Mouse (Mus musculus) kidney, postnatal 25 days (tissue): ENCODE results near the gene Zfp704.

Experiments used
- DNase-seq, 2 experiments: peaks; one replicate each; pipeline ENCODE4 v3.0.0; 2021; ENCODE audit warnings: mixed read lengths in 2 of 2

The Zfp704 gene

DNA sequence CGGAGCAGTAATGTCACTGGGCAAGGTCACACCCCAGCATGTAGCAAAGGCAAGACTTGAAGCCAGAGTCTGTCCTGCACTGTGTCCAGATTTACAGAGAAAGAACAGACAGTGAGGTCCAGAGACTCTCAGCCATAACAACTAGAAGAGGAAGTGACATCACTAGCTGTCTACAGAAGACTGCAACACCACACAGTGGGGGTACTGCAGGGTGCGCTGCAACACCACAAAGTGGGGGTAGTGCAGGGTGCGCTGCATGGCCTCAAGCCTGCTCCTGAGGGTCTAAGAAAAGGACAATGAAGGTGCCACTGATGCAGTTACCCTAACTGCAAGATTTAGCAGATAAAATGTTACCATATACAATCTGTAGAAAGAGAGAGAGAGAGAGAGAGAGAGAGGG, 11.8 kb downstream of the Zfp704 start:
- DNase-seq = no peak

DNA sequence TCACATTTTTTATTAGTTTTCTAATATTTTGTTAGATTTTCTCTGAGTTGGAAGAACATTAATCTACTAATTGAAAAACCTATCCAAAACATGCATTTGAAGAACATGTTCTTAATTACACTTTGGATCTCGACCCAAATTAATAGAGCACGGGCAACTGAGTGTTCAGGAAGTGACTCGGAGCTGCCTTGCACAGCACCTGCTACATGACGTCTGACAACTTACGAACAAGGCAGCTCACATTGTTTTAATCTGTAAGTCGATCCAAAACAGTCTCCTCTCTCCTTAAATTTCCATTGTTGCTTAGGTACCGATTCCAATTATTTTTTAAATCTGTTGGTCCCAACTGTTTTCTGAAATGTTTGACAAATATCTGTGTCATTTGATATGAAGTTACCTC, 15.4 kb downstream of the Zfp704 start:
- no peak for DNase-seq

GRCm38 (mm10) chr3:9593832-9594231, 16.1 kb downstream of the Zfp704 start:
- DNase-seq = peak; percentile 56 to 61

DNA sequence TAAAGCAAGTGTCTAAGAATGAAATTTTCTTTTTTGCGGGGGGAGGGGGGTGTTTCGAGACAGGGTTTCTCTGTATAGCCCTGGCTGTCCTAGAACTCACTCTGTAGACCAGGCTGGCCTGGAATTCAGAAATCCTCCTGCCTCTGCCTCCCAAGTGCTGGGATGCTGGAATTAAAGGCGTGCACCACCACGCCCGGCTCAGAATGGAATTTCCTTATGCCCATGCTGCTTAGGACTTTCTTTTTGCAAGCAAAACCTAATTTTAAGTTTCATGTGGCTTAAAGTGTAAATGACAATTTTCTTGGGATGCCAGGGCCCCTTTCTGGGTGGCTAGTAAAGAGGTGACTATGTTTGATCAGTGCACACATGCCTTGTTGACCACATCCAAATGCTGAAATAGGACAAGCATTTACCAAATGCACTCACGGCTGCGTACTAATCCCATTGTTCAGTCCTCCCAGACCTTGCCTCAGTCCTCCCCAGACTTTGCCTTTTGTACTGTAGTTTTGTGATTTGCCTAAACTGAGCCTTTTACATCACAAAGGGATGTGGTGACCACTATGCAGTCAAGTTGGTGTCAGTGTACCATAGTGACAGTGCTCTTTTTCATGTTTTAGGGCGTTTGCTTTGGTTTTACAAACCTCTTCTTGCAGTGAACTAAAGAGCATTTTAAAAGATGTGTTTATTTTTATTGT, 18.3 kb downstream of the Zfp704 start:
- DNase-seq = no peak

DNA sequence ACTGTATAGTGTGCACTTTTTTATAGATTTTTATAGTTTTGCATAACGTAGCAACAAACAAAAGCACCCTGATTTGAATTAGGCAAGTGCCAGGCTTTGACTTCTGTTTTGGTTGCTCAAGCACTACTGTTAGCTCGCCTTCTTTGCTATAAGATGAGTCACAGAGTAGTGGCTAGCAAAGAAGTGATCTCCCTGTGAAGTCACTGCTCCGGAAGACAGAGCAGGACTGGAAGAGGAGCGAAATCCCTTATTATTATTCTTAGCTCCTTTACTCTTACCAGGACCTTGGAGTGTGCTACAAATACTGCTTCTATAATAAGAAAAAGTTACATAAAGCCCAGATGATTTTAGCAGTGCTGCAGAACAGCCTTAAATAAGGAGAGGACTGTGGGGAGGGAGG, 21.2 kb downstream of the Zfp704 start:
- DNase-seq = no peak

DNA sequence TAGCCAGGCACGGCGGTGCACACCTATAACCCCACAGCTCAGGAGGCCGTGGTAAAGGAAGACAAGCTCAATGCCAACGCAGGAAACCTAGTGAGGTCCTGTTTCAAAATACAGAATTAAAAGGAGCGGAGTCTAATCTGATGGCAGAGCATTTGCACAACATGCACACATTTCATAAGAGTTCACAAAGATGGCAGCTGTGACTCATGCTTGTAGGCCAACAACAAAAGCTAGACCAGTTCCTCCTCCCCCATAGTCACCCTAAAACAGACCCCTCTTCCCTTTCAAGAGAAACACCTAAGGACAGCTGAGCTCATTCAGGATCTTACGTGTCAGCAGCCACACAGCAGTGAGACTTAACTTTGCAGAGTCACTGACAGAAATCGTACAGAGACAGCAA, 22.6 kb downstream of the Zfp704 start:
- DNase-seq = no peak

- no peak for DNase-seq
Observed at GRCm38 (mm10) chr3:9583516-9583915, 26.4 kb downstream of the Zfp704 start.

GRCm38 (mm10) chr3:9580952-9581798, 28.7 kb downstream of the Zfp704 start:
- no peak for DNase-seq

DNA sequence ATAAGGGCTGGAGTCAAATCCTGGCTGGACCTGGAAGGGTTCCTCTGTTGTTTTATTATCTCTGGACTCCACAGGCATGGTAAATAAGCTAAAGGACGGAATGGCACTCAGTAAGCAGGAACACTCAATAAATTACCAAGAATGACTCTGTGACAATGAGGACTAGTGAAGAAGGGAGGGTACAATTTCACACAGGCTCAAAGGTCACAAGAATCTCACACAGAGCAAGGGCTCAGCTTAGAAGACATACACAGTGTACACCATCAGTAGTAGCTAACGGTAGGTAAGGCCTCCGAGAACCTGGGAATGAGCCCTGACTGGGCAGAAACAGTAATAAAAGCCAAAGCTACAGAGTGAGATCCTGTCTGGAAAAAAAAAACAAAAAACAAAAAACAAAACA, 29.8 kb downstream of the Zfp704 start:
- DNase-seq = no peak

GRCm38 (mm10) chr3:9579028-9579643, 30.7 kb downstream of the Zfp704 start:
- no peak for DNase-seq

DNA sequence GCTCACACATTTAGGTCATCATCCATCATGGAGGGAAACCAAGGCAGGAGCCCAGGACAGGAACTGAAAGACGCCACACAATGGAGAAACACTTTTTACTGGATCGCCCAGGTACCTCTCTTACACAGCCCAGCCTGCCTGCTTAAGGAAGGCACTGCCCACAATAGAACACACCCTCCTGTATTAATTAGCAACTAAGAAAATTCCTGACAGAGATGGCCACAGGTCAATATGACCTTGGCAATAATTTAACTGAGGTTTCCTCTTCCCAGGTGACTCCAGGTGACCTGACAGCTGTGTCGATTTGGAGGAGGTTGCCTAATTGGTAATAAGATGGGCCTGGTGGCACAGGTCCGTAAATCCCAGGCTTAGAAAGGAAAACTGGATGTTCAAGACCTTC, 33.0 kb downstream of the Zfp704 start:
- DNase-seq = peak; percentile 24 to 62

DNA sequence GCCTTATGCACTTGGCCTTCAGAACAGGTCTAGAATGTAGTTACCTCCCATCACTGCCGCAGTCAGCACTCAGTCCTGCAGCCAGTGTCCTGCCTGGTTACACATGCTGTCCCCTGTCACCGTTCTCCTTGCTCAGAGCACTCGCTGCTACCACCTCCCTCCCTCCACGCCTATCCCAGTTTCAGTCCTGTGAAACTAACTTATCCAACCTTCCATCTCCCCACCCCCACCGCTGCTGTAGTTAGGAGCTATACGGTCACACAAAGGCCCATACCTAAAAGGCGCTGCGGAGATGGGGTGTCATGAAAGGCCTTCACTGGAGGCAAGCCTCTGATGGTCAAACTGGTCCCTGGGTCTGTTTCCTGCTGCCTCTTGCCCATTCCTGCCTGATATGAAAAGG, 35.6 kb downstream of the Zfp704 start:
- no peak for DNase-seq

DNA sequence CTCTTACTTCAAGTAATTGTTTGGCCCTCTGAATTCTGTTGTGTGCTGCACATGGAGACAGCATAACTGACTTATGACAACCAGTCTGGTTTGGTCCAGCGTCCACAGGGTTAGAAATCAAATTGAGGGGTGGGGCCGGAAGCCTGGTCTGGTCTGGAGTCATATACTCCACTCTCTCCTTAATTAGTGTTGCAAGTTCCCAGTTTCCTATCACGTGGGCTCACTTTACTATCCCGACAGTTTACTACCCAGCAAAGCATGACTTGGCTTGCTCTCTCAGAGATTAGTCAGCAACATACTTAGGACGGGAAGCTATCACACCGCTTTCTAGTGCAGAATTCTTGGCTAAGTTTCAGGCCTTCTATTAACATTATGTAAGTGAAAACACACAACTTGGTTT, 36.3 kb downstream of the Zfp704 start:
- peak; percentile 72 to 86 for DNase-seq

- no peak for DNase-seq
Observed at GRCm38 (mm10) chr3:9572261-9572660, 37.6 kb downstream of the Zfp704 start.

DNA sequence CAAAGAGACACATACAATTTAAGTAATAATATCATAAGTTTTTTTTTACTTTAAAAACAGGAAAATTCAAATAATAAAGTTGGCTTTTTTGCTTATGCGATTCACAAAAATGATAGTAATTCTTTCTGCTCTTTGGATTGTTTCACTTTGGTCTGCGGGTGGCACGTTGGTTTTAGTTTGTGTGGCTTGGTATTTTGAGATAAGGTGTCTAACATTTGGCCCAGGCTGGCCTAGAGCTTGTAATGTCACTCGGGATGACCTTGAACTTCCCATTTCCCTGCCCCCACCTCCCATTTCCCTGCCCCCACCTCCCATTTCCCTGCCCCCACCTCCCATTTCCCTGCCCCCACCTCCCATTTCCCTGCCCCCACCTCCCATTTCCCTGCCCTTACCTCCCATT, 39.1 kb downstream of the Zfp704 start:
- DNase-seq = no peak

DNA sequence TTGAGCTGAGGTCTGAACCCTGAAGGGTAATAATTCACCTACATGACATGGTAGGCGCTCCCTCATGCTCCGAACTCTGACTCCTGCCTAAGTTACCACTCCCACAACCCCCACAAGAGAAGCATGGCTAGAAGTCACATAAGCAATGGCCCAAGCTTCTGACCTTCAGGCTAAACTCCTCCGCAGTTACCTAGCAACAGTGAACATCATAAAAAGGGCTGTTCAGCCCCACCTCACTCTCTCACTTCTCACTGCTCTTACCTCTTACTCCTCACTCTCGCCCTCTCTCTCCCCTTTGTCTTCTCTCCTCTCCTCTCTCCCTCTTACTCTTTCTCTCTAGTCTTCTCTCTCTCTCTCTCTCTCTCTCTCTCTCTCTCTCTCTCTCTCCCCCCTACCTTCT, 40.2 kb downstream of the Zfp704 start:
- peak in 1 of 2 experiments; percentile 44 for DNase-seq

- no peak for DNase-seq
Observed at GRCm38 (mm10) chr3:9568565-9569228, 41.2 kb downstream of the Zfp704 start.

DNA sequence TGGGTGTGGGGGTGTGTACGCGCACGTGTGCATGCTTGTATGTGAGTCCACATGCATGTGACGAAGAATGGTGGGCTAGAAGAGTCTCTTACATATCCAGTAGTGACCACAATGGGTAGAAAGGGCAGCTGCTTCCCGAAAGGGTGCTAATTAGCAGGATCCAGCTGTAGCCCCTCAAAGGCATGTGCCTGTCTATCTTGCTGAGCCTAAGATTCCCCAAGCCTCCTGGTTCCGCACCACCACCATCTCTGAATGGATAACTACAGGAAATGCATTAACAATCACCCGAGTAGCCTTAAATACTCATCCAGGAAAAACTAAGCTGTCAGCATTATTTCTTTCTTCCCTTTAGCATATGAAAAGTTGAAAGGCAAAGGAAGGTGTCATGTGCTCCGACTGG, 41.9 kb downstream of the Zfp704 start:
- DNase-seq = no peak

GRCm38 (mm10) chr3:9566831-9567230, 43.1 kb downstream of the Zfp704 start:
- DNase-seq = no peak

- no peak for DNase-seq
Observed at GRCm38 (mm10) chr3:9563562-9563961, 46.3 kb downstream of the Zfp704 start.

DNA sequence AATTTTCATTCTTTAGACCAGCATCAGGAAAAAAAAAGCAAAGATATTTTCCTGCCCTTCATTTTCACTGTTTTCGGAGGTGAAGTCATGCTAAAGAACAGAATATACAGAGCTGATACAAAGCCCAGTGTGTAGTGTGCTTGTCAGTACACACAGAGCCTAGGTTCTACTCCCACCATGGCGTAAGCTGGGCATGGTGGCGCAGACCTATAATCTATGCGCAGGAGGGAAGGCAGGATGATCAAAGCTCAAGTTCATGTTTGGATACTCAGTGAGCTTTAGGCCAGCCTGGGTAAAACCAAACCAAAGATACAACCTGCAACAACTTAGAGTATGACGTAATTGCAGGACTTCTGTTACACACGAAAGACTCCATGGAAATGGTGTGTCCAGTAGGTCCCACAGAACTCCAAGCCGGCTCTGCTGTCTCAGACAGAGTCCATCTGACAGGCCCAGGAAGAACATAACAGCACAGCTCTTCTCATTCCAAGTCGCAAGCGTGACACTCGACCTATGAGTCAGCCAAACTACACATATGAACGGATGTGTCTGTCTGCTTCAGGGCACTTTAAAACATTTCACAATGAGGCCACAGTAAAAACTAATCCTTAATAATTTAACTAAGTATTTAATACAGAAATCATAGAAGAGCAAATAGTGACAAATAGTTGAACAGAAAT, 47.1 kb downstream of the Zfp704 start:
- peak in 1 of 2 experiments; percentile 37 for DNase-seq

DNA sequence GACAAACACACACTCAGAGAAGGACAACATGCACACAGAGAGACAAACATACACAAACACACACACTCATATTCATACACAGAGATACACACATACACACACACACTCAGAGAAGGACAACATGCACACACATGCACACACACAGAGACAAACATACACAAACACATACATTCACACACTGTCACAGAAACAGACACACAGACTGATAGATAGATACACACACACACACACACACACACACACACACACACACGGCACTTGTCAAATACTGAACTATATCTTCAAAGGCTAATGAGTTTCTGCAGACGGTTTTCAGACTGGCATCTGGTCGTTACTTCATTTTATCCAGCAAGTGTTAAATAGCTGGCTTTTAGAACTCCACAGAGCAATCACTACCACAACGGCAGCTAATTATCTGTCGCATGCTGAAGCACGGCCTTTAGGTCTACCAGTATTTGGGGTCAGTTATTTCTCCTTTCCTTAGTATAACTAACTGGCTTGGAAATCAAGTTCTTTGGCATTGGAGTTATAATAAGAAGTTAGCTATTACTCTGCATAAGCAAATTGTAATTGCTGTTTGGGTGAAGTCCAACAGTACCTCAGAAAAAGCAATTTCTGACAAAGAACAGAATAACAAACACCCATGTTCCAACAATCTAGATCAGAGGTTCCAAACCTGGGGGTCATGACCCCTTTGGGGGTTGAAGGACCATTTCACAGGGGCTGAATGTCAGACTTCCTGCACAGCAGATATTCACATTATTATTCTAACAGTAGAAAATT, 51.9 kb downstream of the Zfp704 start:
- DNase-seq = no peak
